Mouse (Mus musculus) retina, embryonic 14.5 days (tissue): Measurements from ENCODE around the gene Arhgef28.
A peak's percentile ranks its signal among the peaks of the same experiment; 100 is the strongest.

Experiments
- DNase-seq: peaks from one replicate; pipeline ENCODE4 v3.0.0-alpha.2; 2015; ENCODE audit warnings: low spot score

Gene Arhgef28

GRCm38 (mm10) chr13:98205771-98206545 is at the start of gene Arhgef28:
Arhgef28 (minus strand) TSS chr13:98206439.
- peak; percentile 79 for DNase-seq

GRCm38 (mm10) chr13:98254921-98255320 is 48.7 kb upstream of the Arhgef28 start:
- no peak for DNase-seq

- no peak for DNase-seq
Observed at GRCm38 (mm10) chr13:98249594-98249993, 43.4 kb upstream of the Arhgef28 start.

- peak; percentile 18 for DNase-seq
Observed at GRCm38 (mm10) chr13:98245386-98245785, 39.1 kb upstream of the Arhgef28 start.

GRCm38 (mm10) chr13:98244571-98245350 is 38.5 kb upstream of the Arhgef28 start:
- DNase-seq: peak; percentile 53

- DNase-seq: no peak
Observed at GRCm38 (mm10) chr13:98241531-98242282, 35.5 kb upstream of the Arhgef28 start.

GRCm38 (mm10) chr13:98239978-98240641 is 33.9 kb upstream of the Arhgef28 start:
- DNase-seq: peak; percentile 92

GRCm38 (mm10) chr13:98235451-98235850 is 29.2 kb upstream of the Arhgef28 start:
- no peak for DNase-seq

GRCm38 (mm10) chr13:98230511-98230910 is 24.3 kb upstream of the Arhgef28 start:
- peak; percentile 91 for DNase-seq

- DNase-seq: no peak
Observed at GRCm38 (mm10) chr13:98226225-98226624, 20.0 kb upstream of the Arhgef28 start.

- DNase-seq: peak; percentile 63
Observed at GRCm38 (mm10) chr13:98222848-98223247, 16.6 kb upstream of the Arhgef28 start.

- DNase-seq: no peak
Observed at GRCm38 (mm10) chr13:98210137-98210536, 3.9 kb upstream of the Arhgef28 start.

GRCm38 (mm10) chr13:98208842-98209241 is 2.6 kb upstream of the Arhgef28 start:
- DNase-seq: peak; percentile 68

GRCm38 (mm10) chr13:98206546-98206870 is 269 bp upstream of the Arhgef28 start:
- DNase-seq: no peak

GRCm38 (mm10) chr13:98205111-98205510 is 1.1 kb downstream of the Arhgef28 start:
- peak; percentile 42 for DNase-seq

- DNase-seq: no peak
Observed at GRCm38 (mm10) chr13:98204371-98204770, 1.9 kb downstream of the Arhgef28 start.

GRCm38 (mm10) chr13:98201436-98201835 is 4.8 kb downstream of the Arhgef28 start:
- DNase-seq: no peak

- DNase-seq: no peak
Observed at GRCm38 (mm10) chr13:98192596-98192995, 13.6 kb downstream of the Arhgef28 start.

GRCm38 (mm10) chr13:98188500-98188899 is 17.7 kb downstream of the Arhgef28 start:
- no peak for DNase-seq

GRCm38 (mm10) chr13:98187904-98188303 is 18.3 kb downstream of the Arhgef28 start:
- no peak for DNase-seq

- no peak for DNase-seq
Observed at GRCm38 (mm10) chr13:98186179-98186578, 20.1 kb downstream of the Arhgef28 start.

- DNase-seq: no peak
Observed at GRCm38 (mm10) chr13:98184632-98185031, 21.6 kb downstream of the Arhgef28 start.
